27 mouse cellular contexts compared by ENCODE assay signal in the genomic region with DNA sequence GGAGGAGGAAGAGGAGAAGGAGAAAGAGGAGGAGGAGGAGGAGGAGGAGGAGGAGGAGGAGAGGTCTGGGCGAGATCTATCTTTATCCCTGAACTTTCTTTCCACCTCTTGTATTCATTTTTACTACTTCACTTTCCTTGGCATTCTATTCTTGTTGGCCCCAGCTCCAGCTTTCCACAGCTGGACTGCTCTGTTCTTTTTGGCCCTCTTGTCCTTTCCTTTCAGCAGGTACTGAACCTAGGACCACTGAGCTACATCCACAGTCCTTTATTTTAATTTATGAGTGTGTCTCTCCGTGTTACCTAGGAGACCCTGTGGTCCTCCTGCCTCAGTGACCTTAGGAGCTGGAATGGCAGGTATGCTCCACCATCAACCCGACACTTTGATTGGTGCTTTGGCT.
A peak's percentile ranks its signal among the peaks of the same experiment; 100 is the strongest.
DNase-seq lines count a peak whose midpoint lies in the region; ATAC-seq and TF ChIP-seq lines count a peak whose summit lies in the region.
"Had no signal": no experiment of that assay in that cellular context is flagged by ENCODE, and none has a peak within 500 bp of the region (broad histone marks: within the 10 kb centered on the region; RNA-seq: fewer than 3 reads in every experiment).

No protein-coding gene starts in this region.

- H3K4me1 ChIP-seq in embryonic facial prominence, embryonic 14.5 days (ENCODE audit: control insufficient read depth, insufficient read depth, low read length), result peaks cover 6% of the 10 kb centered on the region
- 0 out of 2 replicates have a peak, but pooled peaks cover 8% of the 10 kb centered on the region for H3K4me1 ChIP-seq in limb, embryonic 11.5 days (ENCODE audit: control insufficient read depth, insufficient read depth, low read length)
- H3K4me1 ChIP-seq in midbrain, embryonic 14.5 days (ENCODE audit: control insufficient read depth, insufficient read depth, low read length), result no peaks in the 10 kb centered on the region
- H3K4me1 ChIP-seq: heart, embryonic 12.5 days; heart, embryonic 15.5 days; hindbrain, embryonic 13.5 days had no signal

- H3K4me2 ChIP-seq in embryonic facial prominence, embryonic 14.5 days (ENCODE audit: low read depth, low read length), result no peak overlapping the region
- H3K4me2 ChIP-seq in limb, embryonic 11.5 days (ENCODE audit: low read depth, severe bottlenecking), result no peak overlapping the region
- no peak overlapping the region for H3K4me2 ChIP-seq in midbrain, embryonic 14.5 days (ENCODE audit: low read length)
- H3K4me2 ChIP-seq: embryonic facial prominence, embryonic 13.5 days; heart, embryonic 12.5 days; heart, embryonic 15.5 days; hindbrain, embryonic 13.5 days had no signal

- no peak for DNase-seq in embryonic facial prominence, embryonic 14.5 days (ENCODE audit: low spot score)
- DNase-seq in limb, embryonic 11.5 days (ENCODE audit: low spot score), result peak; percentile 27
- no peak for DNase-seq in right cerebral cortex, adult 18-20 months
- DNase-seq in midbrain, embryonic 14.5 days, result no peak
- no peak for DNase-seq in adrenal gland, postnatal 14 days
- DNase-seq: adrenal gland, adult 2 months; adrenal gland, postnatal 25 days; cerebellum, adult 11-12 months; cerebellum, adult 8-10 months; cerebellum, postnatal 10 days; cerebellum, postnatal 36 days; gastrocnemius, postnatal 25 days; heart, adult 18-20 months; heart, postnatal 10 days; heart, postnatal 36 days had no signal

- H3K27me3 ChIP-seq in C2C12 (ENCODE audit: control insufficient read depth, insufficient read depth, insufficient read length), result no peaks in the 10 kb centered on the region
- no peaks in the 10 kb centered on the region for H3K27me3 ChIP-seq in embryonic facial prominence, embryonic 14.5 days (replicated peaks; ENCODE audit: control insufficient read depth, insufficient read depth, low read length)
- H3K27me3 ChIP-seq in limb, embryonic 11.5 days (ENCODE audit: control insufficient read depth, insufficient read depth, low read length), result no peaks in the 10 kb centered on the region
- no peaks in the 10 kb centered on the region for H3K27me3 ChIP-seq in midbrain, embryonic 14.5 days (ENCODE audit: control insufficient read depth, insufficient read depth, low read length)
- H3K27me3 ChIP-seq: CH12.LX; embryonic facial prominence, embryonic 13.5 days; heart, embryonic 15.5 days; hindbrain, embryonic 13.5 days had no signal

- TF ChIP-seq CTCF in C2C12 (IDR thresholded peaks at IDR 0.05; ENCODE audit: control insufficient read depth, insufficient read depth, insufficient read length), result no peak

- no peaks in the 10 kb centered on the region for H3K36me3 ChIP-seq in C2C12 (ENCODE audit: control insufficient read depth, insufficient read depth)
- no peaks in the 10 kb centered on the region for H3K36me3 ChIP-seq in embryonic facial prominence, embryonic 14.5 days (ENCODE audit: control insufficient read depth, insufficient read depth, low read length)
- H3K36me3 ChIP-seq in limb, embryonic 11.5 days (ENCODE audit: control insufficient read depth, insufficient read depth, low read length), result no peaks in the 10 kb centered on the region
- no peaks in the 10 kb centered on the region for H3K36me3 ChIP-seq in midbrain, embryonic 14.5 days (ENCODE audit: control insufficient read depth, insufficient read depth, low read length)
- H3K36me3 ChIP-seq: embryonic facial prominence, embryonic 13.5 days; G1E; heart, embryonic 12.5 days; heart, embryonic 15.5 days; hindbrain, embryonic 10.5 days; hindbrain, embryonic 13.5 days had no signal

- H3K27ac ChIP-seq in embryonic facial prominence, embryonic 14.5 days (replicated peaks; ENCODE audit: low read depth, low read length), result peak overlapping the region; percentile 55; the same call in 1 of the 2 replicates
- no peak overlapping the region for H3K27ac ChIP-seq in limb, embryonic 11.5 days (replicated peaks; ENCODE audit: low read depth, low read length)
- no peak overlapping the region for H3K27ac ChIP-seq in midbrain, embryonic 14.5 days (replicated peaks; ENCODE audit: low read depth, low read length)
- H3K27ac ChIP-seq: embryonic facial prominence, embryonic 13.5 days; heart, embryonic 15.5 days; hindbrain, embryonic 10.5 days; hindbrain, embryonic 13.5 days had no signal

- 54% methylated on average over 3 of the region's 3 CpGs for WGBS in embryonic facial prominence, embryonic 14.5 days
- 62% methylated on average over 3 of the region's 3 CpGs for WGBS in limb, embryonic 11.5 days
- WGBS in midbrain, embryonic 14.5 days, result 90% methylated on average over 3 of the region's 3 CpGs

- no peak for ATAC-seq in embryonic facial prominence, embryonic 14.5 days (ENCODE audit: low read depth)
- ATAC-seq in limb, embryonic 11.5 days (ENCODE audit: insufficient number of reproducible peaks, low FRiP score, low TSS enrichment, low read depth), result no peak
- no peak for ATAC-seq in midbrain, embryonic 14.5 days (ENCODE audit: low FRiP score, low TSS enrichment)
- ATAC-seq: forebrain, embryonic 14.5 days; hindbrain, embryonic 16.5 days; inflammation-experienced regulatory T-cells, adult 6 months; intestine, embryonic 16.5 days had no signal

- no peaks in the 10 kb centered on the region for H3K79me2 ChIP-seq in C2C12 (ENCODE audit: control insufficient read depth, insufficient read depth)

- H3K9me3 ChIP-seq in embryonic facial prominence, embryonic 14.5 days (ENCODE audit: control insufficient read depth, low read length), result no peaks in the 10 kb centered on the region
- no peaks in the 10 kb centered on the region for H3K9me3 ChIP-seq in limb, embryonic 11.5 days (ENCODE audit: control insufficient read depth, low read length)
- H3K9me3 ChIP-seq in midbrain, embryonic 14.5 days (ENCODE audit: control insufficient read depth, low read length), result no peaks in the 10 kb centered on the region
- H3K9me3 ChIP-seq: embryonic facial prominence, embryonic 13.5 days; heart, embryonic 12.5 days; heart, embryonic 15.5 days; hindbrain, embryonic 10.5 days; hindbrain, embryonic 13.5 days had no signal

- no peak overlapping the region for H3K4me3 ChIP-seq in C2C12 (ENCODE audit: insufficient read depth, poor library complexity, severe bottlenecking)
- no peak overlapping the region for H3K4me3 ChIP-seq in embryonic facial prominence, embryonic 14.5 days (ENCODE audit: low read depth, low read length)
- H3K4me3 ChIP-seq in limb, embryonic 11.5 days (ENCODE audit: low read depth, low read length), result no peak overlapping the region
- H3K4me3 ChIP-seq in midbrain, embryonic 14.5 days (replicated peaks; ENCODE audit: low read depth, low read length), result no peak overlapping the region
- H3K4me3 ChIP-seq: embryonic facial prominence, embryonic 13.5 days; heart, embryonic 12.5 days; heart, embryonic 15.5 days; hindbrain, embryonic 10.5 days; hindbrain, embryonic 13.5 days had no signal

- no peaks in the 10 kb centered on the region for H3K79me3 ChIP-seq in C2C12 (ENCODE audit: low read depth)

- H3ac ChIP-seq in C2C12 (ENCODE audit: control insufficient read depth, insufficient read length, low read depth), result peak overlapping the region; percentile 63

- no peak overlapping the region for H3K9ac ChIP-seq in embryonic facial prominence, embryonic 14.5 days (ENCODE audit: low read depth, low read length)
- no peak overlapping the region for H3K9ac ChIP-seq in limb, embryonic 11.5 days (ENCODE audit: low read length)
- no peak overlapping the region for H3K9ac ChIP-seq in midbrain, embryonic 14.5 days (replicated peaks; ENCODE audit: low read length)
- H3K9ac ChIP-seq: embryonic facial prominence, embryonic 13.5 days; heart, embryonic 12.5 days; heart, embryonic 15.5 days; hindbrain, embryonic 13.5 days had no signal

TF ChIP-seq in C2C12, 6 proteins besides CTCF, POLR2A, EP300 and RAD21:
- no peak for TF ChIP-seq MAX (IDR thresholded peaks at IDR 0.05)
- TF ChIP-seq USF1 (IDR thresholded peaks at IDR 0.05; ENCODE audit: low read depth), result no peak
- TF ChIP-seq MYOG (IDR thresholded peaks at IDR 0.05; ENCODE audit: control insufficient read depth, extremely low read depth, insufficient read length), result no peak
TF ChIP-seq in C2C12: peak in this region for 0.
